Mouse (Mus musculus) layer of hippocampus, postnatal 25 days (tissue): ENCODE measurements around the gene Crtac1. TPM values are rescaled to one million over a fixed set of nuclear protein-coding genes. Genes with fewer than 3 reads are reported as not detected.

ENCODE experiments used
- DNase-seq, 2 experiments: peaks; one replicate each; pipeline ENCODE4 v3.0.0; 2022; ENCODE audit warnings: mixed read lengths in 2 of 2, low spot score in 1 of 2; ENCODE audit errors: extremely low spot score in 1 of 2
- total RNA-seq, 2 experiments: library from RNA; stranded (reverse); gene quantifications; 2 replicates each; pipeline ENCODE4 v1.2.3; 2021

Gene Crtac1
- total RNA-seq, 2 experiments from 2014 or later: 82.9 to 105 TPM

DNA sequence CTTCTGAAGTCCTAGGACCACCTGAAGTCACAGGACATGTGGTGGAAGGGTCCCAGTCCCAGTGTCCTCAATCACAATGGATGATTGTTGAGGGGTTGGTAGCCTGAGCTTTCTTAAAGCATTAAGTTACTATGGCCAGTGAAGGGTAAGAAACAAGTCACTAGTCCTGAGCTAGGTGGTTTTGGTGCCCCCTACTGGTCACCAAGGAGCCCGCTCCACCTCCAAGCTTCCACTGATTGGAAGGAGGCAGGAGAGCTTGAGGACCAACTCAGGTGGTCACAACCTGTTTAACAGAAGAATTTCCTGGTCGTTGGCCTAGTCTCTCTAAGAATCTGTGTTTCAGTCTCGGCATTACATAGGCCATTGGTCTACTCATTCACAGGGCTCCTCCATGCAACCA, 2.2 kb downstream of the Crtac1 start:
- DNase-seq: peak; percentile 46 to 70

DNA sequence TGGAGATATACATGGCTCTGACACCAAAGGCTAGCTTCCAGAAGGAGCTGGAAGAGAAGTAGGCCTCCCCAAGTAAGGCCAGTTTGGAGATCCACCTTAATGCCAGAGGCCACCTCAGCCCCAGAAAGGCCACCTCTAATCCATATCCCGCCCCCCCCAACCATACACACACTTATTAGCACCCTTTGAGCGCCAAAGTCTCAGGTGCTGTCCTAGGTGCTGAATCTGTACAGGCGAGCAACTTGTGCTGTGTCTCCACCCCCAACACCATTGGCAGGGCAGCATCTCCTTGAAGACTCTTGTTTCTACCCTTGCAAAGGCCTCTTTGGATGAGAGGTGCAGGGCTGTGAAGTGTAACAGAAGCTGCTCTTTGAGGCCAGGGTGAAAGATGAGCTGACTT, 6.4 kb downstream of the Crtac1 start:
- DNase-seq: no peak

GRCm38 (mm10) chr19:42415042-42415441, 16.5 kb downstream of the Crtac1 start:
- DNase-seq: no peak

DNA sequence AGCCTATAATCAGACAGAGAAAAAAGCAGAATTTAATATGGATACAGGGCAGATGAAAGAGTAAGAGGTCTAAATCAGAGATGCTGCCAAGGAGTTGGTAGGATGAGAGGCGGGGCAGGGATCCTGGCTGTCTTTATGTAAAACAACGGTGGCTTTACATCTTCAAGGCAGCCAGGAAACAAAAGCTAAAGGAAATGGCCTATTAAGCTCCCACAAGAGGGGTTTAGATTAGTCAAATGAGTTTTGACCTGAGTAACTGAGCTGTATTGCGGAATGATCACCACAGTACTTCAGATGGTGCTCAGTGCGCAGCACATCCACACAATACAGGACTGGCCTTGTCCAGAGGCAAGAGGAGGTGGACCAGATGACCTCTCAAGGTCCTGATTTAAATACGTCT, 21.7 kb downstream of the Crtac1 start:
- no peak for DNase-seq

DNA sequence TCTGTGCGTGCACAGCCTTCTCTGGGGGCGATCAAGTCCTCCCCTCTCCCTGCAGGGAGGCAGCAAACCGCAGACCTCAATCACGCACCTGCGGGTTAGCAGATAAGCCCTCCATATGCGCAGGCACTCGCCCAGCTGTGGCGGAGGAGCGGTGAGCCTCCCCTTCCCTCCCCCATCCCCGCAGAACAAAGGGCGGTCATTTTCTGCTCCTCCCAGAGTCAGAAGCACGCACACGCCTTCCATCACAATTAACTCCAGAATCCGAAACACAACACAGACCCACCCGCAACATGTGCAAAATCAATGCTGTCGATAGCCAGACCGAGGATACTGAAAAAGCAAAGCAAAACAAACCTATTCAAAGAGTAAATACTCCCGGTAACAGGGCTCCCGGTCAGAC, 22.4 kb downstream of the Crtac1 start:
- DNase-seq: no peak

DNA sequence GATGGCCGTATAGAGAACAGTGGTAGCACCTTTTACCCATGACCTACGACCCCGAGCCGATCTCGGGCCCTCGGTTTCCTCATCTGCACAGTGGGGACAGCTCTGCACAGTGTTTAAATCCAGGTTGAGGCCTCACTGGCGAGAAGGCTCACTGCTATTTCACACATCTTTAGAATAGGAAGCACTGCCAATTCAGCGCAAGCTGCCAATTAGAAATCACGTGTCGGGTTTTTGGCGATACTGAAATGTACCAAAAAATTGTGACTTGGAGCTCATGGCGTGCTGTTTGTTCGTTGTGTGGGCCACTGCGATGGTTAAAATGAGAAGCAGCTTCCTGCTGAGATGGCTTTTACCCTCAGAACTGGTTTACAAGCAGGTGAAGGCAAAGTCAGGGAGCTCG, 27.2 kb downstream of the Crtac1 start:
- DNase-seq: no peak

GRCm38 (mm10) chr19:42399974-42400373, 31.6 kb downstream of the Crtac1 start:
- DNase-seq: no peak

DNA sequence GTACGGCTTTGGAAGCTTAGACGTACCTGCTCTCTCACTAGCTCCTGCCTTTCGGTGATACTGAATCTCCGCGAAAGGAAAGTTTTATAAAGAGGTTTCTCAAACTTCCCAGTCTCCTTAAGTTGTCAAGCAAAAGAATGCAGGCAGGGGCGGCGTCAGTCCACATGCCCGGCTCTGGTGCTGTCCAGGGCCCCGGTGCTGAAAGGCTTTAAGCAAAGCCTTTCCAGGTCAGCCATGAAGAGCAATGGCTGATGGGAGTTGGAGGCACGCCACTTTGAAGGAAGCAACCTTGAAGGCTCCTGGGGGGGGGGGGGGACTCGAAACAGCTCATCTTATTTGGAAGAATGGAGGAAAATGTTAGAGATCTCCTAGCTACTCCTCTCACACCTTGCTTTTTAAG, 34.3 kb downstream of the Crtac1 start:
- DNase-seq: no peak

DNA sequence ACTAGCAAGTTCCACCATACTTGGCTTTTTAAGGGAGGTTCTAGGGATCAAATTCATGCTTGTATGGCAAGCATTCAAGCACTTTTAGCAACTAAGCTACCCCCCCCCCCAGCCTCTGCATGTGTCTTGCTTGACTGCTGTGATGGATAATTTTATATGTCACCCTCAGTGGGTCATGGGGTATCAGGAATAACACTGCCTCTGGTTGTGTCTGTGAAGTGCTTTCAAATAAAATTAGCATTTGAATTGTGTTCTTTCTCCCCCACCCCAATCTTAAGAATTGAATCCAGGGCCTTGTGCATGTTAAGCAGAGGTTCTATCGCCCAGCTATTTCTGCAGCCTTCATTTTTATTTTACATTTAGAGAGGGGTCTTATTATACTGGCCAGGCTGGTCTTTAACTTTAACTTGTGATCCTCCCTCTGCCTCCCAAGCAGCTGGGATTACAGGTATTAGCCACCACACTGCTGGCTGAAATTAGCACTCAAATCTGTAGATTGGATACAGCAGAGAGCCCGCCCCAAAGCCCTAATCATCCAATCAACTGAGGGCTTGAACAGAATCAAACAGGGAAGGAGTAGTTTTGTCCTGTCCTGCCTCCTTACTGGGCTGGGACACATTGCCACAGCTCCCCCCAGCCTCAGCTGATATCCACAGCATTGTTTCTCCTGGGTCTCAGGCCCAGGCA, 36.6 kb downstream of the Crtac1 start:
- DNase-seq: no peak

DNA sequence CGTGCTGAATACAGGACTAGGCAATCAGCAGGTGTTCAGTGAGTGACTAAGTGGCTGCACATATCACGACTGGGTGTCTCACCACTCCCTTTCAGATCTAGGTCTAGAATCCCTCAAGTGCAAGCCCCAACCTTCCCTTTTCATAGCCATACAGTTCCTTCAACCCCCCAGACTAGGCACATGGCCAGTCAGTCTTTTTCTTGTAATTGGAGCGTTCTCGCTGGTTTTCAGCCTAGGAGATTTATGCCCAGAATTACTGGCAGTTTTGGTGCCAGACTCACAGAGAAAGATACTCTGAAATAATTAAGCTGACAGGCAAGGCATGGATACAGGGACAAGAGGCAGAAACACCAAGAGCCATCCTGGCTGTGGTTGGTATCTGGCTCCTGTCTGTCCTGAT, 37.7 kb downstream of the Crtac1 start:
- no peak for DNase-seq

DNA sequence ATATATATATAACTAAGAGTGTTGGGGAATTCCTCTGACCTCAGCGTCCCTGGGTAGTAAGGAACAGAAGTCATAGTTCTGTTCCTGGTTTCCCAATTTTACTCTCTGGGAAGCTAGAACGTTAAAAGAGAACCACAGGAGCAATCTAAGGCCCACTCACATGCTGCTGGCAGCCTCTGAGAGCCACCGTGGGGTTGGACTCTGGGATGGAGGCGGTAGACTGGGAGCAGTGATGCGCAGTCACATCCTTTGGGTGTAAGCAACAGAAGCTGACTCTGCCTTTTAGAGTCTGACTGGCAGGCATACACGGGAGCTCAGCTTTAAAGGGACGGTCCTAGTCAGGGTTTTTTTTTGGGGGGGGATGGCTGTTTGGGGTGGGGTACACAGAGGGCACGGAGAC, 39.5 kb downstream of the Crtac1 start:
- no peak for DNase-seq

GRCm38 (mm10) chr19:42389574-42389973, 42.0 kb downstream of the Crtac1 start:
- peak in 1 of 2 experiments; percentile 25 for DNase-seq

DNA sequence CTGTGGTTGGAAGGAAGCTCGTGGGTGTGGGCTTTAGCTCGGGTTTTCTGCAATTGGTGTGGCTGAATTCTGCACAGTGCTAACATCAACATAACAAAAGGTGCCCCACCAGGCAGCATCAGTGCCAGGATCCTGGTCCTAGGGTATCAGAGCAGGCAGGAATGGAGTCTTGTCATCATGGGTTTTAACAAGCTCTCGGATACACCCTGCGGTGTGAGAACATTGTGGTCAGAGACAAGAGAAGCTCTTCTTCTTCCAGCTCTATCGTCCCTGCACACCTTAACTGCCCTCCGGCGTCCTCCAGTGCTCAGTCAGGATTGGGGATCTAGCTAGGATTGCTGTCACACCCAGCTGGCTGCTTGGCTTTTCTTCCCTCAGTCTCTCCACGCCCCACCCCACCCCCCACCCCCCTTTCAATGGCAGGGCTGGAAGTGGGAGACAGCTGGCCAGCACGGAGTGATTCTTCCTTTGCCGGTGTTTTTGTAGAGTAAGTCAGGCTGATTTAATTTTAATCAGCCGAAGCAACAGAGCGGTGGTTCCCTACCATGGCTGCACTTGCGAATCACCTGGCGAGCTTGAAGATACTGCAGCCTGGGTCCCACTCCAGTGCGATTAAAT, 46.5 kb downstream of the Crtac1 start:
- DNase-seq: no peak

DNA sequence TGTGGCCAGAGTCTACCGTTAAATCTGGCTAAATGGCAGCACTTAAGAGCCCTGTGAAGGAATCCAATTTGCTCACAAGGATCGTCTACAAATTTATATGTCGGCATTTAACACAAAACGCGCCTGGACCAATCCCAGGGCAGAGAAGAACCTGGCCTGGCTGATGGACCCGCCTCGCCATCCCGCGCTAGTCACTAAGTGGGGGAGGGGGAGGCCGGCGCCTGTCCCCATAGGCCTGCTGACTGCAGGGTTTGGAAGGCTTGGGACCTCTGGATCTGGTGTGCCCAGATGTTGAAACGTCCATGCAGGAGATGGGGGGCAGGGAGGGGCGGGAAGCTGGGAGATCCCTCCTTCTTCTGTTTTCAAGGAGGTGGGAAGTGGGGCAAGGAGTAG, 50.6 kb downstream of the Crtac1 start:
- DNase-seq: no peak

GRCm38 (mm10) chr19:42380321-42380980, 51.1 kb downstream of the Crtac1 start:
- no peak for DNase-seq

- no peak for DNase-seq
These were observed 51.8 kb downstream of the Crtac1 start for GRCm38 (mm10) chr19:42379798-42380197.

DNA sequence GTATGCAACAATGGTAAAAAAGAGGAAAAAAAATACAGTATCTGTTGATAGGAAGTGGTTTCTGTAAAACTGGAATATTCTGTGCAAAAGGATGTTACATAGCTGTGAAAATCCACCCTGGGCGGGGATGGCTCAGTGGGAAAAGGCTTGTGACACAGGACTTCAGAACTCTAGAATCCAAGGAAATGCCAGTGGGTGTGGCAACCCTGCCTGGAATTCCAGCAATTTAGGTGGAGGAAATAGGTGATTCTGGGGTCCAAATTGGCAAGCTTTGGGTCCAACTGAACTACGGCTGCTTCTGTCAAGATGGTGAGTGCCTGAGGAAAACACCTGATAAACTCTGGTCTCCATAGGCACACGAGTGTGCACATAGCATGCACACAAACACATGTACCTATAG, 54.4 kb downstream of the Crtac1 start:
- no peak for DNase-seq

- no peak for DNase-seq
These were observed 68.0 kb downstream of the Crtac1 start for GRCm38 (mm10) chr19:42363551-42363950.

DNA sequence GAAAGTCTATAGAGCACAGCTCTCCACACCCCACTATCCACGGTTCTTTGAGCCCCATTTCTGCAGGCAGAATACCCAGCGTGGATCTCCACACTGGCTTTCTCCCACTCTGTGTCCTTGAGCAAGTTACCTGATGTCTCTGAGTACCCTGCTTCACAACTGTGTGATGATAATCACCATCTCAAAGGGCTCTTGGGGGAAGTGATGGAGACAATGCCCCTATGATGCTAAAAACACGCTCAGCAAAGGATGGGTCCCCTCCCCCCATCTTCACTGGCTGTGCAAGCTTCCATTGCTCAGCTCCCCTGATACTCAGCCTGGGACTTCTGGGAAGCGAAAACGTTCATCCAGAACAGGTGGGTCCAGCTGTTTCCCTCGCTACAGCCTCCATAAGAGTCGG, 73.2 kb downstream of the Crtac1 start:
- DNase-seq: no peak

- DNase-seq: no peak
These were observed 74.7 kb downstream of the Crtac1 start for GRCm38 (mm10) chr19:42356854-42357253.

- DNase-seq: no peak
These were observed 76.1 kb downstream of the Crtac1 start for GRCm38 (mm10) chr19:42355476-42355875.

DNA sequence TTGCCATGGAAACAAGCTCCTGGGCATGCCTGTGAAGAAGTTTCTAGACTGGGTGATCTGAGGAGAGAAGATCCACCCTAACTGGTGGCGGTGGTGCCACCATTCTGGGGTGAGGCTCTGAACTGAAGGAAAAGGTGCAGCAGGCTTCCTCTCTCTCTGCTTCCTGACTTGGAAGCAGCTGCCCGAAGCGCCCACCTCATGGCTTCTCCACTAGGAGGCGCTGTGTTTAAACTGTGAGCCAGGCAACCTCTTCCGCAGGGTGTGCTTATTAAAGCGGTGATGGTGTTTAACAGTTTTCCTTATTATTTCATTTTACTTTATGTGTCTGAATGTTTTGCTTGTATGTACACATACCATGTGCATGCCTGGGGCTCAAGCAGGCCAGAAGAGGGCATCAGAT, 90.4 kb downstream of the Crtac1 start:
- peak in 1 of 2 experiments; percentile 32 for DNase-seq
